Mouse (Mus musculus): ENCODE measurements at regions not wholly inside any gene's neighbourhood (a gene's known extent, or its start where the extent isn't known, plus 50 kb on each side); places are given as distances from the start of the nearest gene placed in this dataset.

GRCm38 (mm10) chr4:25488479-25489069 lies 207.0 kb upstream of the Ufl1 start:
- Histone ChIP-seq H3K4me3 (no peak overlapping the region), H3K4me1 (replicated peaks) (no peaks in the 10 kb centered on the region), H3K9ac (no peak overlapping the region), H3K9me3 (replicated peaks) (no peaks in the 10 kb centered on the region), H3K27me3 (replicated peaks) (no peaks in the 10 kb centered on the region), H3K36me3 (no peaks in the 10 kb centered on the region), H3K27ac (ENCODE audit: poor library complexity, severe bottlenecking) (no peak overlapping the region), H3K4me2 (no peak overlapping the region)
- 56% methylated on average over 1 of the region's 1 CpGs for WGBS
- ATAC-seq (ENCODE audit: insufficient number of reproducible peaks, low FRiP score): no peak

GRCm38 (mm10) chr4:25483621-25483933 lies 202.0 kb upstream of the Ufl1 start:
- WGBS: 24% methylated on average over 1 of the region's 1 CpGs
- no peak overlapping the region for H3K27ac ChIP-seq (ENCODE audit: poor library complexity, severe bottlenecking)
- no peak for ATAC-seq (ENCODE audit: insufficient number of reproducible peaks, low FRiP score)
- H3K4me3 ChIP-seq: no peak overlapping the region
- H3K27me3 ChIP-seq (replicated peaks): no peaks in the 10 kb centered on the region
- H3K4me1 ChIP-seq (replicated peaks): no peaks in the 10 kb centered on the region
- no peaks in the 10 kb centered on the region for H3K36me3 ChIP-seq
- H3K9me3 ChIP-seq (replicated peaks): no peaks in the 10 kb centered on the region
- H3K4me2 ChIP-seq: no peak overlapping the region
- no peak overlapping the region for H3K9ac ChIP-seq

GRCm38 (mm10) chr4:25482933-25483620 lies 201.5 kb upstream of the Ufl1 start:
- Histone ChIP-seq H3K27me3 (replicated peaks) (no peaks in the 10 kb centered on the region), H3K4me1 (replicated peaks) (no peaks in the 10 kb centered on the region), H3K9ac (no peak overlapping the region), H3K4me2 (no peak overlapping the region), H3K36me3 (no peaks in the 10 kb centered on the region), H3K27ac (ENCODE audit: poor library complexity, severe bottlenecking) (no peak overlapping the region), H3K4me3 (no peak overlapping the region), H3K9me3 (replicated peaks) (no peaks in the 10 kb centered on the region)
- 38% methylated on average over 6 of the region's 6 CpGs for WGBS
- ATAC-seq (ENCODE audit: insufficient number of reproducible peaks, low FRiP score): no peak

- ATAC-seq (ENCODE audit: insufficient number of reproducible peaks, low FRiP score): no peak
- H3K4me3 ChIP-seq: no peak overlapping the region
- no peak overlapping the region for H3K9ac ChIP-seq
- H3K27ac ChIP-seq (ENCODE audit: poor library complexity, severe bottlenecking): no peak overlapping the region
- H3K27me3 ChIP-seq (replicated peaks): no peaks in the 10 kb centered on the region
- H3K4me2 ChIP-seq: no peak overlapping the region
- H3K36me3 ChIP-seq: no peaks in the 10 kb centered on the region
- no peaks in the 10 kb centered on the region for H3K4me1 ChIP-seq (replicated peaks)
- H3K9me3 ChIP-seq (replicated peaks): no peaks in the 10 kb centered on the region
These were observed 191.4 kb upstream of the Ufl1 start for GRCm38 (mm10) chr4:25473026-25473425.

GRCm38 (mm10) chr4:25466490-25466889 lies 184.9 kb upstream of the Ufl1 start:
- no peaks in the 10 kb centered on the region for H3K4me1 ChIP-seq (replicated peaks)
- no peaks in the 10 kb centered on the region for H3K27me3 ChIP-seq (replicated peaks)
- no peak for ATAC-seq (ENCODE audit: insufficient number of reproducible peaks, low FRiP score)

GRCm38 (mm10) chr4:25464792-25465590 lies 183.4 kb upstream of the Ufl1 start:
- no peak overlapping the region for H3K4me2 ChIP-seq
- no peaks in the 10 kb centered on the region for H3K9me3 ChIP-seq (replicated peaks)
- H3K4me1 ChIP-seq (replicated peaks): no peaks in the 10 kb centered on the region
- H3K36me3 ChIP-seq: no peaks in the 10 kb centered on the region
- H3K27me3 ChIP-seq (replicated peaks): no peaks in the 10 kb centered on the region
- H3K27ac ChIP-seq (ENCODE audit: poor library complexity, severe bottlenecking): no peak overlapping the region
- H3K4me3 ChIP-seq: no peak overlapping the region
- WGBS: 69% methylated on average over 1 of the region's 1 CpGs
- no peak overlapping the region for H3K9ac ChIP-seq
- ATAC-seq (ENCODE audit: insufficient number of reproducible peaks, low FRiP score): no peak

More at GRCm38 (mm10) chr4:25466490-25466889, 184.9 kb upstream of the Ufl1 start:
- no peak overlapping the region for H3K27ac ChIP-seq (ENCODE audit: poor library complexity, severe bottlenecking)
- no peaks in the 10 kb centered on the region for H3K9me3 ChIP-seq (replicated peaks)
- no peak overlapping the region for H3K4me3 ChIP-seq
- H3K4me2 ChIP-seq: no peak overlapping the region
- H3K9ac ChIP-seq: no peak overlapping the region
- H3K36me3 ChIP-seq: no peaks in the 10 kb centered on the region
- WGBS: 77% methylated on average over 3 of the region's 3 CpGs

- 75% methylated on average over 1 of the region's 1 CpGs for WGBS
- Histone ChIP-seq H3K4me1 (replicated peaks) (no peaks in the 10 kb centered on the region), H3K36me3 (no peaks in the 10 kb centered on the region), H3K27me3 (replicated peaks) (no peaks in the 10 kb centered on the region), H3K9ac (no peak overlapping the region), H3K9me3 (replicated peaks) (no peaks in the 10 kb centered on the region), H3K27ac (ENCODE audit: poor library complexity, severe bottlenecking) (no peak overlapping the region), H3K4me2 (no peak overlapping the region), H3K4me3 (no peak overlapping the region)
- ATAC-seq (ENCODE audit: insufficient number of reproducible peaks, low FRiP score): no peak
These were observed 182.4 kb upstream of the Ufl1 start for GRCm38 (mm10) chr4:25464069-25464468.

GRCm38 (mm10) chr4:25460127-25460526 lies 178.5 kb upstream of the Ufl1 start:
- H3K9ac ChIP-seq: no peak overlapping the region
- no peaks in the 10 kb centered on the region for H3K27me3 ChIP-seq (replicated peaks)
- no peak overlapping the region for H3K4me2 ChIP-seq
- H3K36me3 ChIP-seq: no peaks in the 10 kb centered on the region
- no peaks in the 10 kb centered on the region for H3K4me1 ChIP-seq (replicated peaks)
- no peaks in the 10 kb centered on the region for H3K9me3 ChIP-seq (replicated peaks)
- WGBS: 81% methylated on average over 1 of the region's 1 CpGs
- no peak for ATAC-seq (ENCODE audit: insufficient number of reproducible peaks, low FRiP score)
- no peak overlapping the region for H3K4me3 ChIP-seq
- no peak overlapping the region for H3K27ac ChIP-seq (ENCODE audit: poor library complexity, severe bottlenecking)

- Histone ChIP-seq H3K4me3 (no peak overlapping the region), H3K9ac (no peak overlapping the region), H3K4me2 (no peak overlapping the region), H3K9me3 (replicated peaks) (no peaks in the 10 kb centered on the region), H3K36me3 (no peaks in the 10 kb centered on the region), H3K27me3 (replicated peaks) (no peaks in the 10 kb centered on the region), H3K4me1 (replicated peaks) (no peaks in the 10 kb centered on the region), H3K27ac (ENCODE audit: poor library complexity, severe bottlenecking) (no peak overlapping the region)
- no peak for ATAC-seq (ENCODE audit: insufficient number of reproducible peaks, low FRiP score)
- 71% methylated on average over 3 of the region's 3 CpGs for WGBS
These were observed 173.1 kb upstream of the Ufl1 start for GRCm38 (mm10) chr4:25454752-25455151.

GRCm38 (mm10) chr4:25453127-25453806 lies 171.6 kb upstream of the Ufl1 start:
- no peak overlapping the region for H3K4me2 ChIP-seq
- no peaks in the 10 kb centered on the region for H3K36me3 ChIP-seq
- no peak overlapping the region for H3K4me3 ChIP-seq
- H3K9ac ChIP-seq: no peak overlapping the region
- ATAC-seq (ENCODE audit: insufficient number of reproducible peaks, low FRiP score): no peak
- no peaks in the 10 kb centered on the region for H3K4me1 ChIP-seq (replicated peaks)
- no peak overlapping the region for H3K27ac ChIP-seq (ENCODE audit: poor library complexity, severe bottlenecking)
- no peaks in the 10 kb centered on the region for H3K9me3 ChIP-seq (replicated peaks)
- WGBS: 79% methylated on average over 6 of the region's 6 CpGs
- H3K27me3 ChIP-seq (replicated peaks): no peaks in the 10 kb centered on the region

- ATAC-seq (ENCODE audit: insufficient number of reproducible peaks, low FRiP score): no peak
- H3K27me3 ChIP-seq (replicated peaks): no peaks in the 10 kb centered on the region
- H3K27ac ChIP-seq (ENCODE audit: poor library complexity, severe bottlenecking): no peak overlapping the region
- H3K4me1 ChIP-seq (replicated peaks): no peaks in the 10 kb centered on the region
- H3K9ac ChIP-seq: no peak overlapping the region
- no peaks in the 10 kb centered on the region for H3K36me3 ChIP-seq
- no peak overlapping the region for H3K4me2 ChIP-seq
- H3K9me3 ChIP-seq (replicated peaks): no peaks in the 10 kb centered on the region
- WGBS: 73% methylated on average over 6 of the region's 6 CpGs
- no peak overlapping the region for H3K4me3 ChIP-seq
These were observed 170.2 kb upstream of the Ufl1 start for GRCm38 (mm10) chr4:25451865-25452264.

All from heart, embryonic 12.5 days (tissue).